Mouse (Mus musculus) lung, postnatal 14 days (tissue): ENCODE data around the gene Gpha2.
A peak's percentile ranks its signal among the peaks of the same experiment; 100 is the strongest.

Experiments
- DNase-seq: peaks from one replicate; pipeline ENCODE4 v3.0.0; 2021

Gene Gpha2

GRCm38 (mm10) chr19:6226135-6226534 lies at the start of gene Gpha2:
Gene Gpha2, plus strand, starts transcription at chr19:6226380.
- DNase-seq = no peak

DNA sequence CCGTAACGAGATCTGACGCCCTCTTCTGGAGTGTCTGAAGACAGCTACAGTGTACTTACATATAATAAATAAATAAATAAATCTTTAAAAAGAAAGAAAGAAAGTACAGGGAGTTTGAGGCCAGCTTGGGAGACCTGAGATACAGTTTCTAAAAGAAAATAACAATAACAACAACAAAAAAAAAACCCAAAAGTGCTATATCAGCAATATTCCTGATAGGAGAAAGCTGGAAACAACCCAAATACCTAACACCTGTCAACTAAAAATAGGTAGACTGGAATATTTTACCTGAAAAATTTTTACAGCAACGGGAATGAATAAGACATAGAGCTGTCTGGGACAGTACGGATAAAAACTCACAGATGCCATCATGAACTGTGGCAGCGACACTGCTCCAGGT lies 47.4 kb upstream of the Gpha2 start:
- DNase-seq = no peak

DNA sequence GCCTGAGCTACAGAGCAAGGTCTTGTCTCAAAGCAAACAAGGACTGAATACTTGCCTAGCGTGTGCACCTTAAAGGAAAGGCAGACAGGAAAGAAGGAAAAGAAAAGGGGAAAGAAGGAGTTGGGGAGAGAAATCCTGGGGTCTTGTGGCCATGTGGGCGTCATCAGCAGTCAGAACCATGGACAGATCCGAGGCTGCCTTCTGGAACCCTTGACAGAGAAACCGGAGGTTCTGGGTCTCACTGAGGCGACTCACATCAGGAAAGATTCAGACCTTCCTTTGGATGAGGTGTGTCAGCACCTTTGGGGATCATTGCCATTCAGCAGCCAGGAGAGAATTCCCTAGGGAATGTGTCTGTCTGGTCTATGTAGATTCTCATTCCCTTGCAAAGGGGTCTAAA lies 44.6 kb upstream of the Gpha2 start:
- DNase-seq = peak; percentile 19

DNA sequence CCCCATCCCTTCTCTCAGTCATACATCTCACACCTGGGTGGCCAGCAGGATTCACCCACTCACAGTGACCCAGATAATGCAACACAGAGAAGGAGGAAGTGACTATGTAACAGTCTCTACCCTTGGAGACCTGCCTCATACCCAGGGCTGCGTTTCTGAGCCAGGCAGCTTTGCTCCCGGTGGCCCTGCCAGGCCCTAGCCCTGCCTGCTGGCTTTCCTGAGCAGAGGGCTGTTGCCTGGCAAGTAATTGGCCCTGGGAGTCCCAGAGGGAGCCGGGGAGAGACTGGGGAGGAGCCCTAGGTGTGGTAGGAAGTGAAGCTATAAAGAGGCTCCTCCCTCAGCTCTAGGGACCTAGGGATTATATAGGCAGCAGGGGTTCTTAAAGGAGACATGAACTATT lies 43.6 kb upstream of the Gpha2 start:
- DNase-seq = no peak

- no peak for DNase-seq
Observed at GRCm38 (mm10) chr19:6184131-6184530, 42.0 kb upstream of the Gpha2 start, which contains the start of gene Majin. Gene Majin, plus strand, starts transcription at chr19:6184388.

GRCm38 (mm10) chr19:6204265-6204664 lies 21.9 kb upstream of the Gpha2 start:
- no peak for DNase-seq

- DNase-seq = peak; percentile 39
Observed at GRCm38 (mm10) chr19:6206716-6207115, 19.5 kb upstream of the Gpha2 start.

GRCm38 (mm10) chr19:6216046-6216705 lies 10.0 kb upstream of the Gpha2 start:
- DNase-seq = no peak

DNA sequence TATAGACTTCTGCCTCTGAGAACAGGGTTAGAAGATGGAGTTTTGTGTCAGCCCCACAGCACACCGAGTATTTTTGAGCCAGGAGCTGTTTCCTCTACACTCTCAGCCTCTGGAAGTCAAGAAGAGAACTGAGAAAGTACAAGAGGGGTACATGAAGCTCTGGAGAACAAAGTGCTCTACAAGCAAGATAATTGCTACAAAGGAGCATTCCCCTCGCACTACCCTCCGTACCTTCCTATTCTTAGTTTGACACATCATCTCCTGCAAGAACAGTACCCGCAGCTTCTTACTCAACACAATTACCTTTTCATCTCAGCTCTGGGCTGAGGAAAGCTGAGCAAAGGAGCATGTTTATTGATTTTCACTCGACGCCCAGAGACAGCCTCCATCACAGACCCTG lies 7.6 kb upstream of the Gpha2 start:
- no peak for DNase-seq

DNA sequence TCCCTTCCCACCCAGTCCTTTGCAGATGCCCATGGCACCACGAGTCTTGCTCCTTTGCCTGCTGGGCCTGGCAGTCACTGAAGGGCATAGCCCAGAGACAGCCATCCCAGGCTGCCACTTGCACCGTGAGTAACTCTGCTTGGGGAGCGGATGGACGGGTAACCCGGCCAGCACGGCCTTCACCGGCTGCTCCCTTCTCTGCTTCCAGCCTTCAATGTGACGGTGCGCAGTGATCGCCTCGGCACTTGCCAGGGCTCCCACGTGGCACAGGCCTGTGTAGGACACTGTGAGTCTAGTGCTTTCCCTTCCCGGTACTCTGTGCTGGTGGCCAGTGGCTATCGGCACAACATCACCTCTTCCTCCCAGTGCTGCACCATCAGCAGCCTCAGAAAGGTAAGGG lies 583 bp downstream of the Gpha2 start:
- no peak for DNase-seq

GRCm38 (mm10) chr19:6227864-6228263 lies 1.7 kb downstream of the Gpha2 start:
- DNase-seq = no peak

DNA sequence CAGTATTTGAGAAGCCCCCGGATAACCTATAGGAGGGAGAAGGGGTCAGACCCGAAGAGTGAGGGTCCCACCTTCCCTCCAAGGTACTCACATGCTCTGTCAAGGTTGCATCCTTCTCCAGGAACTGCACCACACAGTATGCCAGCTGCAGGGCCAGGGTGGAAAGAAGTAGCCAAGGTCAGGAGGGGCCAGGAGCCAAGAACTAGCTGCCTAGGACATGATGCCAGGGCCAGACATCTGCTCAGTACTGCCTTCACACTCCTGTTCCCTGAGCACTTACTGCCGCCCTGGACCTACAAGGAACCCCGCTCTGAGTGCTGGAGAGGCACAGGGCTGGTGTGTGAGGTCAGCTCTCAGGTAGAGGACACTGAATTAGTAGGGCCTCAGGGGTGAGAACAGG lies 4.2 kb downstream of the Gpha2 start:
- no peak for DNase-seq

DNA sequence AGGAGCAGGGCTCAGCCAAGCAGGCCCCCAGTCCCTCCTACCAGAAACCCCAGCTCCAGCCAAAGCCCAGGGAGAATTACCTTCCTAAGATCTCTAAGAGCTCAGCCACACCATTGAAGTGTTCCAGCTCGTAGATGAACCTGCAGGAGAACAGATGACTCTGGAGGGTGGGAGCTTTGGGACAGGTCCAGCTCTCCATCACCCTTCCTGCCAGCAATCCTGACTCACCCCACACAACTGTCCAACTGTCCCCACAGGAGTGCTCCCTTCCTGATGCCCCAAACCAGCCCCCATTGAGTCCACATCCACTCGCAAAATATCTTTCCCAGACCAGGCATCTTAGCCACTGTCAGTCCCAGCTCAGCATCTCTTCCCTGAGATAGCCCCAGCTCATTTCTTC lies 4.9 kb downstream of the Gpha2 start:
- DNase-seq = no peak

GRCm38 (mm10) chr19:6233647-6234046 lies 7.5 kb downstream of the Gpha2 start:
- no peak for DNase-seq

DNA sequence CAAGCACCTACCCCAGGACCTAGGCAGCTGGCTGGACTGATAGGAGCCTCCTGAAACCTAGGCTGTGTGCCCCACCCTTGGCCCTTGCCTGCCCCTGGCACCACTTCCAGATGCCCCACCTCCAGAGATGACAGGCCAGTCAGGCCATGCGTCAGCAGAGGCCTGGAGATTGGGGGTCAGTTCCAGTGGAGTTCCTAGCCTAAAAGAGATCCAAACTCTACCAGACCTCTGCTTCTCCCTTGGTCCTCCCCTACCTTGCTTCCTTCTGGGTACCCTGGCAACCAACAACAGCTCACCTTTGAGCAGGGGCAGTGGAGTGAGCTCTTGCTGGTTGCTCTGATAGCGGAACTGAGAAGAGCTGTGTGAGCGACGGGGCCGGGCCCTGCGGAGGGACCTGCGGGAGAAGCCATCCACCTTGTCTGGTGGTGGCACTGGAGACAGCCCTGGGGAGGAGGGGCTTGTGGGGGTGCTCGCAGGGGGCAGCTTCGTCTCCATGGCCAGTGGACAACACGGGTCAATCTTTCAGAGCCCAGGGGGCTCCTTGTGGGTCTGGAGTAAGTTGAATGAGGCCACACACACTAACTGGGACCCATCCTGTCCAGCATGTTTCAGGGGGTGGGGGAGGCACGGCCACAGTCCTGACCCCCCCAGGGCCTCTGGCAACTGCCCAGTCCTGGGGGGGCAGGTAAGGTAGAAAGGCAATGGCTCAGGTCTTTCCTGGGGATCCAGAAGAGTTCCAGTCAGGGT lies 8.3 kb downstream of the Gpha2 start:
- DNase-seq = peak; percentile 13

GRCm38 (mm10) chr19:6235084-6236052 lies 9.2 kb downstream of the Gpha2 start, which contains the start of gene Ppp2r5b:
Gene Ppp2r5b, minus strand, starts transcription at chr19:6235872.
- peak; percentile 97 for DNase-seq

- DNase-seq = peak; percentile 93
Observed at GRCm38 (mm10) chr19:6236053-6236441, 9.9 kb downstream of the Gpha2 start.

GRCm38 (mm10) chr19:6236842-6237241 lies 10.7 kb downstream of the Gpha2 start:
- DNase-seq = no peak

GRCm38 (mm10) chr19:6238740-6239139 lies 12.6 kb downstream of the Gpha2 start:
- no peak for DNase-seq

DNA sequence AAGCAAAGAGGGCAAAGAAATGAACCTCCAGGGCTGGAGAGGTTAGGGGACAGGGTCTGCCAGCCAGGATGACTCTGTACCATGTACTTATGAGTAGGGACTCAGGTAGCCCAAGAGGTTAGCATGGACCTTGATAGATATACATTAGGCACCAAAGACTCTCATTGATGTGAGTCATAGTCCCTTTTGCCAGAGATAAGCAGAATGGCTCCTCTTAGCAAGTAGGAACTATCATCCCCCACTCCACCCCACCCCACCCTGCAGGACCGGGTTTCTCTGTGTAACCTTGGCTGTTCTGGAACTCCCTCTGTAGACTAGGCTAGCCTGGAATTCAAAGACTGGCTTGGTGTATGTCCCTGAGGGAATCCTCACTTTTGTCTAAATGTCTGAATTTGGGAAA lies 14.0 kb downstream of the Gpha2 start:
- no peak for DNase-seq

- no peak for DNase-seq
Observed at GRCm38 (mm10) chr19:6240725-6241124, 14.5 kb downstream of the Gpha2 start.

DNA sequence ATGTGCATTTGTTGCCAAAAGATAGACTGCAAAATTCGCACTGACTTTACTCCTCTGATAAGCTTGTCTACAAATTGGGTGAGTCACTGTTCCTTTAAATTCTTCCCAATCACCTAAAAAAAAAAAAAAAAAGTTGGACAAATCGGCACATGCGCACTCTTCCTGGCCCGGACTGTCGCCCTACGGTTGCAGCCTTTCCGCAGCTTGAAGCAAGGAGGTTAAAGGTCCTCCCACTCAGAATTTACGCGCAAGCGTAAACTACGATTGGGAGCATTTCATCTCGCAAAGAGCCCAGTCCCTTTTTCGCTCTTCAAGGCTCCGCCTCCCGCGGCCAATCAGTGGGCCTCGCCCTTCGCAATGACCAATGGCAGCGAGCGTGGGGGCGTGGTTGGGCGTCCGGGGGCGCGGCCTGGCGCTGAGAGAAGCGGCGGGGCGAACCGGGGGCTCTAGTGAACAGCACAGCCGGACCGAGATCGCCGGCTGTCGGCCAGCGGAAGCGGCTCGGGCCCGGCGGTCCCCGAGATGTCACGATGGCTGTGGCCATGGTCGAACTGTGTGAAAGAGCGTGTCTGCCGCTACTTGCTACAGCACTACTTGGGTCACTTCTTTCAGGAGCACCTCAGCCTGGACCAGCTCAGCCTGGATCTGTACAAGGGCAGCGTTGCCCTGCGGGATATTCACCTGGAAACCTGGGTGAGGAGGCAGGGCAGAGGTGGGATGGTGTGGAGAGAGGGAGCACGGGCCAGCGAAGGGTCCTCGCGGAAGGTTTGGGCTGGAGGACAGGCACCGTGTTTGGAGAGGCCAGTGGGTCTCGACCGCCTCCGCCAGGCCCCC lies 15.3 kb downstream of the Gpha2 start, which contains the start of gene Atg2a:
Gene Atg2a (plus strand): TSS at position 395 of the 834 bp plus-strand sequence.
- DNase-seq = peak; percentile 99
